Mouse (Mus musculus): ENCODE measurements around the gene Pawr. TPM values are rescaled to one million over a fixed set of nuclear protein-coding genes. Genes with fewer than 3 reads are reported as not detected.

Pawr gene
- polyA plus RNA-seq, 1 experiment = 2.2 TPM

DNA sequence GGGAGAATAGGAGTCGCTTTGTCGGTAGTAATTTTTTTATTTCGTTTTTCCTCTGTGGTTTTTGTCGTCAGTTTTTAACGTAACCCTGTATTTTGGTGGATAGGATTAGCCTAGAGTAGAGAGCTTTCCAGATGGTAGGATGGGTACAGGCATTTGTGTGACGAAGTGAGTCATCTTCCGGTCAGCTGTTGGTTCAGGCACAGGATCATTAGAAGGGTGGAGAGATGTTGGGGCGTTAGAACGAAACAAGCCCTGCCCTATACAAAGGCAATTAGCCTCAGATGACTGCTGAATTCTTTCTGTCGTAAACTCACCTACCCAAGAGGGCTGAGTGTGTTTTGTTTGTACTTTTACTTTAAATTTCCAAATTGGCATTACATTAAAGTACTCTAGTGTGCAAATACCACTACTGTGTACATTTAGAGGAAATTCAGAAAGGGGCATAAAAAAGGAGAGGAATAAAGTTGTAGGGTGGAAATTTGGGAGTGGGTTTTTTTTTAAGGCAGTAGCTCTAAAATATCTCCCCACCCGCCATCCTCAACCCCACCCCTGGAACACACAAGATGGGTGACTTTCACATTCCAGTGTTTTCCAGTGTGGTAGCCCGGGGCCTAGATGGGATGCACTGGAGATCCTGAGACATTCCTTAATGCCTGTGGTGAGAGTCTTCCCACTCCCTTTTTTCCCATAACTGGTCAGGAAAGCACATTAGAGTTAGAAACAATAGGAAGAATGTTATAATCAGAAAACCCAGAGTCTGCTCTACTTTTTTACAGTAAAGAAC, 40.0 kb upstream of the Pawr start:
- TF ChIP-seq GATA1 (IDR thresholded peaks at IDR 0.05; ENCODE audit: borderline replicate concordance, low read length) (no peak), FLI1 (IDR thresholded peaks at IDR 0.05; ENCODE audit: low read length) (no peak)
- H3K4me3 ChIP-seq (replicated peaks) = no peak overlapping the region
- H3K36me3 ChIP-seq (replicated peaks; ENCODE audit: low read length) = no peaks in the 10 kb centered on the region
- no peaks in the 10 kb centered on the region for H3K27me3 ChIP-seq (replicated peaks)
- no peaks in the 10 kb centered on the region for H3K9me3 ChIP-seq
- no peaks in the 10 kb centered on the region for H3K4me1 ChIP-seq

GRCm38 (mm10) chr10:108292651-108293050, 39.3 kb upstream of the Pawr start:
- H3K9me3 ChIP-seq = no peaks in the 10 kb centered on the region
- TF ChIP-seq GATA1 (IDR thresholded peaks at IDR 0.05; ENCODE audit: borderline replicate concordance, low read length) = no peak
- TF ChIP-seq FLI1 (IDR thresholded peaks at IDR 0.05; ENCODE audit: low read length) = no peak
- H3K27me3 ChIP-seq (replicated peaks) = no peaks in the 10 kb centered on the region
- no peaks in the 10 kb centered on the region for H3K36me3 ChIP-seq (replicated peaks; ENCODE audit: low read length)
- no peaks in the 10 kb centered on the region for H3K4me1 ChIP-seq
- no peak overlapping the region for H3K4me3 ChIP-seq (replicated peaks)

DNA sequence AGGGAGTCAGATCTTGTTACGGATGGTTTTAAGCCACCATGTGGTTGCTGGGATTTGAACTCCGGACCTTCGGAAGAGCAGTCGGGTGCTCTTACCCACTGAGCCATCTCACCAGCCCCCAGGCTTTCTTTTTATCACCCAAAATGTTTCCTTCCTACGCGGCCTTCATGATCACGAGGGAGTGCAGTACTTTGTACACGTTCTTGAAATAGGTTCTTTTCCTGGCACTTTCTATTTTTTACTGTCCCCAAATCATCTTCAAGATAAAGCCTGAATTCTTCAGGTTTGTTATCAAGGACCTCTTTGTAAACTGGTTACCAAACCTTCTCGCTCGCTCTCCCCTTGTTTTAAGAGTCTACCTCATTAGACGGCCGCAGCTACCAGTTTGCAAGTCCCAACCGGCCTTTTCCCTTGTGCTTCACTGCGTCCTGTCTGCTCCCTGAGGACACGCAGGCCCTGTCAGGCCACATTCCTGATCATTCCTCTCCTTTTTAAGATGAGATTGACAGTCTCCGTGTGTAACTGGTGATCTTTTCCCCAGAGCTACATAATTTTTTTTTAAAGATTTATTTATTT, 38.2 kb upstream of the Pawr start:
- Histone ChIP-seq H3K9me3 (no peaks in the 10 kb centered on the region), H3K27me3 (replicated peaks) (no peaks in the 10 kb centered on the region), H3K36me3 (replicated peaks; ENCODE audit: low read length) (no peaks in the 10 kb centered on the region), H3K4me3 (replicated peaks) (no peak overlapping the region), H3K4me1 (no peaks in the 10 kb centered on the region)
- TF ChIP-seq FLI1 (IDR thresholded peaks at IDR 0.05; ENCODE audit: low read length) = no peak
- no peak for TF ChIP-seq GATA1 (IDR thresholded peaks at IDR 0.05; ENCODE audit: borderline replicate concordance, low read length)

GRCm38 (mm10) chr10:108294766-108295165, 37.2 kb upstream of the Pawr start:
- H3K4me3 ChIP-seq (replicated peaks) = no peak overlapping the region
- TF ChIP-seq FLI1 (IDR thresholded peaks at IDR 0.05; ENCODE audit: low read length) (no peak), GATA1 (IDR thresholded peaks at IDR 0.05; ENCODE audit: borderline replicate concordance, low read length) (no peak)
- no peaks in the 10 kb centered on the region for H3K4me1 ChIP-seq

GRCm38 (mm10) chr10:108296446-108296845, 35.5 kb upstream of the Pawr start:
- Histone ChIP-seq H3K4me1 (no peaks in the 10 kb centered on the region), H3K36me3 (replicated peaks; ENCODE audit: low read length) (no peaks in the 10 kb centered on the region), H3K4me3 (replicated peaks) (no peak overlapping the region), H3K9me3 (no peaks in the 10 kb centered on the region), H3K27me3 (replicated peaks) (no peaks in the 10 kb centered on the region)
- TF ChIP-seq FLI1 (IDR thresholded peaks at IDR 0.05; ENCODE audit: low read length) (no peak), GATA1 (IDR thresholded peaks at IDR 0.05; ENCODE audit: borderline replicate concordance, low read length) (no peak)

More at GRCm38 (mm10) chr10:108294766-108295165, 37.2 kb upstream of the Pawr start:
- H3K36me3 ChIP-seq (replicated peaks; ENCODE audit: low read length) = no peaks in the 10 kb centered on the region
- H3K27me3 ChIP-seq (replicated peaks) = no peaks in the 10 kb centered on the region
- no peaks in the 10 kb centered on the region for H3K9me3 ChIP-seq

DNA sequence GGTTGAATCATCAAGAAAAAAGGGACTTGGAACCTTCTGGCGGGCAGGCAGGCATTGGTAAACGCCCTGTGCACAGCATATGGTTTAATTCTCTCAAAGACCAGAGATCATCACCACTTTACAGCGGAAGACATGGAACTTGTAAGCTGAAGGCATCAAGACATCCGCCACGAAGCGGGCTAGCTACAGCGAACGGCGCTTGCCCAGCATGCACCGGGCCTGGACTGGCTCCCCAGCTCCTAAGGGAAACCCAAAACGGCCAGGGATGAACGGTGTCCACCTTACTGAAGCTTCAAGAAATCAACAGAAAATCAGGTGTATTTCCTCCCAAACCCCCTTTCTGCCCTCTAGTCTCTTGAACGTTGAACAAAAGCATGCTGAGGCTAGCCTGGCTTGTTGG, 33.7 kb upstream of the Pawr start:
- no peaks in the 10 kb centered on the region for H3K9me3 ChIP-seq
- H3K36me3 ChIP-seq (replicated peaks; ENCODE audit: low read length) = no peaks in the 10 kb centered on the region
- H3K4me1 ChIP-seq = no peaks in the 10 kb centered on the region
- no peak overlapping the region for H3K4me3 ChIP-seq (replicated peaks)
- TF ChIP-seq FLI1 (IDR thresholded peaks at IDR 0.05; ENCODE audit: low read length) = no peak
- TF ChIP-seq GATA1 (IDR thresholded peaks at IDR 0.05; ENCODE audit: borderline replicate concordance, low read length) = no peak
- H3K27me3 ChIP-seq (replicated peaks) = no peaks in the 10 kb centered on the region

- Histone ChIP-seq H3K4me1 (no peaks in the 10 kb centered on the region), H3K27me3 (replicated peaks) (no peaks in the 10 kb centered on the region), H3K9me3 (no peaks in the 10 kb centered on the region), H3K4me3 (replicated peaks) (no peak overlapping the region), H3K36me3 (replicated peaks; ENCODE audit: low read length) (no peaks in the 10 kb centered on the region)
- TF ChIP-seq FLI1 (IDR thresholded peaks at IDR 0.05; ENCODE audit: low read length) = no peak
- TF ChIP-seq GATA1 (IDR thresholded peaks at IDR 0.05; ENCODE audit: borderline replicate concordance, low read length) = no peak
Observed at GRCm38 (mm10) chr10:108298841-108299545, 32.9 kb upstream of the Pawr start.

- H3K4me1 ChIP-seq = no peaks in the 10 kb centered on the region
- no peak overlapping the region for H3K4me3 ChIP-seq (replicated peaks)
- no peaks in the 10 kb centered on the region for H3K36me3 ChIP-seq (replicated peaks; ENCODE audit: low read length)
- no peak for TF ChIP-seq FLI1 (IDR thresholded peaks at IDR 0.05; ENCODE audit: low read length)
- TF ChIP-seq GATA1 (IDR thresholded peaks at IDR 0.05; ENCODE audit: borderline replicate concordance, low read length) = no peak
- H3K9me3 ChIP-seq = no peaks in the 10 kb centered on the region
- H3K27me3 ChIP-seq (replicated peaks) = no peaks in the 10 kb centered on the region
Observed at GRCm38 (mm10) chr10:108299828-108300227, 32.1 kb upstream of the Pawr start.

DNA sequence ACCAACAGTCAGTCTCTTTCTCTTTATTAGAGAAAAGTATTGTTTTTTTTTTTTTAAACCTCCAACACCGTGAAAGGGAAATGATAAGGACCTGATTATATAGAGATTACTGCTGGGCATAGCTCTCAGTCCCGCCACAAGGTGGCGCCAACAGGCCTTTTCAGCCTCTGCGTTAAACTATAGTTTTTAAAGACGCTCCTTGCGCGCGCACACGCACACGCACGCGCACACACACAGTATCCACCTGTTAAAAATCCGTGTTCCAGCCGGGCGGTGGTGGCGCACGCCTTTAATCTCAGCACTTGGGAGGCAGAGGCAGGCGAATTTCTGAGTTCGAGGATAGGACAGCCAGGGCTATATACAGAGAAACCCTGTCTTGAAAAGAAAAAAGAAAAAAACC, 31.1 kb upstream of the Pawr start:
- no peaks in the 10 kb centered on the region for H3K9me3 ChIP-seq
- no peaks in the 10 kb centered on the region for H3K36me3 ChIP-seq (replicated peaks; ENCODE audit: low read length)
- H3K4me3 ChIP-seq (replicated peaks) = peak overlapping the region; percentile 81
- TF ChIP-seq FLI1 (IDR thresholded peaks at IDR 0.05; ENCODE audit: low read length) (no peak), GATA1 (IDR thresholded peaks at IDR 0.05; ENCODE audit: borderline replicate concordance, low read length) (no peak)
- H3K4me1 ChIP-seq = no peaks in the 10 kb centered on the region
- H3K27me3 ChIP-seq (replicated peaks) = no peaks in the 10 kb centered on the region

- no peaks in the 10 kb centered on the region for H3K36me3 ChIP-seq (replicated peaks; ENCODE audit: low read length)
- peaks cover 7% of the 10 kb centered on the region for H3K9me3 ChIP-seq
- H3K27me3 ChIP-seq (replicated peaks) = no peaks in the 10 kb centered on the region
- H3K4me3 ChIP-seq (replicated peaks) = no peak overlapping the region
- no peaks in the 10 kb centered on the region for H3K4me1 ChIP-seq
- no peak for TF ChIP-seq GATA1 (IDR thresholded peaks at IDR 0.05; ENCODE audit: borderline replicate concordance, low read length)
- no peak for TF ChIP-seq FLI1 (IDR thresholded peaks at IDR 0.05; ENCODE audit: low read length)
Observed at GRCm38 (mm10) chr10:108307772-108308171, 24.1 kb upstream of the Pawr start.

Measured in megakaryocyte, embryonic 14.5 days (primary cell).